Mouse (Mus musculus) cerebellum, adult 2 months (tissue): ENCODE results near the gene Nkx2-3. TPM values are rescaled to one million over a fixed set of nuclear protein-coding genes. Genes with fewer than 3 reads are reported as not detected.

Source experiments
- DNase-seq, 2 experiments: peaks; one replicate each; pipeline ENCODE4 v3.0.0; 2021
- H3K27ac ChIP-seq: fragments of 200-500 bp; 2 replicates; pipeline ENCODE4 v1.5.1; 2012; ENCODE audit warnings: low read length, control low read depth, inconsistent platforms; ENCODE audit not compliant: insufficient read depth
- H3K27me3 ChIP-seq: fragments of 200-500 bp; 2 replicates; pipeline ENCODE4 v1.6.1; 2012; ENCODE audit warnings: inconsistent platforms, mild to moderate bottlenecking, low read length, moderate library complexity; ENCODE audit not compliant: control insufficient read depth, insufficient read depth
- H3K4me1 ChIP-seq: fragments of 200-500 bp; 2 replicates; pipeline ENCODE4 v1.6.1; 2011; ENCODE audit warnings: low read length; ENCODE audit not compliant: control insufficient read depth, insufficient read depth
- H3K4me3 ChIP-seq: fragments of 200-500 bp; replicated peaks from 2 replicates; pipeline ENCODE3; 2011; ENCODE audit warnings: mild to moderate bottlenecking, low read depth, low read length, control low read depth; ENCODE audit not compliant: insufficient read depth
- CTCF ChIP-seq: fragments of 200-500 bp; IDR thresholded peaks from 2 replicates; pipeline ENCODE4 v1.5.1; 2011; ENCODE audit warnings: low read depth, mild to moderate bottlenecking, control low read depth, low read length, moderate library complexity, borderline replicate concordance; ENCODE audit not compliant: insufficient read depth
- POLR2A ChIP-seq: fragments of 200-500 bp; IDR thresholded peaks from 2 replicates; pipeline ENCODE4 v1.6.1; 2011; ENCODE audit warnings: low read length, control low read depth, borderline replicate concordance; ENCODE audit not compliant: insufficient read depth
- WGBS: fragments of 180-500 bp; shearing (Covaris S2); methylation state at CpG from one replicate; pipeline ENCODE4 v1.1.7; 2018; 5-methylcytosine and 5-hydroxymethylcytosine counted together
- polyA plus RNA-seq: library from polyadenylated mRNA; depleted of rRNA; stranded (reverse); fragments of >200 nt; gene quantifications from 2 replicates; pipeline ENCODE4 v1.2.3, GENCODE M21; 2012

Gene Nkx2-3
- polyA plus RNA-seq, 1 experiment: not detected

GRCm38 (mm10) chr19:43616889-43617288 lies 4.8 kb downstream of the Nkx2-3 start:
- Histone ChIP-seq H3K27me3 (peaks cover 38% of the 10 kb centered on the region), H3K27ac (no peak overlapping the region), H3K4me3 (no peak overlapping the region), H3K4me1 (no peaks in the 10 kb centered on the region)
- 2% methylated on average over 12 of the region's 12 CpGs for WGBS
- no peak for TF ChIP-seq POLR2A
- no peak for TF ChIP-seq CTCF
- no peak for DNase-seq

- WGBS: 36% methylated on average over 10 of the region's 10 CpGs
- H3K4me3 ChIP-seq: no peak overlapping the region
- H3K27me3 ChIP-seq: peaks cover 29% of the 10 kb centered on the region
- H3K27ac ChIP-seq: no peak overlapping the region
- TF ChIP-seq CTCF (no peak), POLR2A (no peak)
- no peaks in the 10 kb centered on the region for H3K4me1 ChIP-seq
- DNase-seq: no peak
Measured at GRCm38 (mm10) chr19:43617761-43618349, 5.7 kb downstream of the Nkx2-3 start.

GRCm38 (mm10) chr19:43618505-43619030 lies 6.4 kb downstream of the Nkx2-3 start:
- H3K27ac ChIP-seq: no peak overlapping the region
- 6% methylated on average over 5 of the region's 5 CpGs for WGBS
- no peak for DNase-seq
- H3K4me3 ChIP-seq: no peak overlapping the region
- H3K27me3 ChIP-seq: peaks cover 25% of the 10 kb centered on the region
- H3K4me1 ChIP-seq: no peaks in the 10 kb centered on the region
- TF ChIP-seq POLR2A (no peak), CTCF (no peak)

- no peak overlapping the region for H3K27ac ChIP-seq
- 3% methylated on average over 18 of the region's 18 CpGs for WGBS
- no peak for DNase-seq
- no peak overlapping the region for H3K4me3 ChIP-seq
- TF ChIP-seq CTCF: no peak
- TF ChIP-seq POLR2A: no peak
- no peaks in the 10 kb centered on the region for H3K4me1 ChIP-seq
- peaks cover 18% of the 10 kb centered on the region for H3K27me3 ChIP-seq
Measured at GRCm38 (mm10) chr19:43619916-43620479, 7.9 kb downstream of the Nkx2-3 start.

- H3K4me1 ChIP-seq: no peaks in the 10 kb centered on the region
- no peak for DNase-seq
- peak; percentile 46; the same call in 1 of the 2 replicates for TF ChIP-seq CTCF
- no peak for TF ChIP-seq POLR2A
- no peak overlapping the region for H3K27ac ChIP-seq
- H3K27me3 ChIP-seq: no peaks in the 10 kb centered on the region; the same call in 1 of the 2 replicates
- 40% methylated on average over 4 of the region's 4 CpGs for WGBS
- no peak overlapping the region for H3K4me3 ChIP-seq
Measured at GRCm38 (mm10) chr19:43623913-43624312, 11.8 kb downstream of the Nkx2-3 start.

- H3K27ac ChIP-seq: no peak overlapping the region
- WGBS: 53% methylated on average over 3 of the region's 3 CpGs
- DNase-seq: no peak
- H3K27me3 ChIP-seq: no peaks in the 10 kb centered on the region; the same call in 1 of the 2 replicates
- no peaks in the 10 kb centered on the region for H3K4me1 ChIP-seq
- no peak overlapping the region for H3K4me3 ChIP-seq
- TF ChIP-seq POLR2A (no peak), CTCF (no peak)
Measured at GRCm38 (mm10) chr19:43626160-43626559, 14.0 kb downstream of the Nkx2-3 start.

GRCm38 (mm10) chr19:43627345-43627744 lies 15.2 kb downstream of the Nkx2-3 start:
- H3K27me3 ChIP-seq: no peaks in the 10 kb centered on the region; the same call in 1 of the 2 replicates
- no peak overlapping the region for H3K4me3 ChIP-seq
- H3K27ac ChIP-seq: no peak overlapping the region
- TF ChIP-seq POLR2A (no peak), CTCF (no peak)
- DNase-seq: no peak
- no peaks in the 10 kb centered on the region for H3K4me1 ChIP-seq
- WGBS: 90% methylated on average over 3 of the region's 3 CpGs

GRCm38 (mm10) chr19:43629088-43629487 lies 17.0 kb downstream of the Nkx2-3 start:
- H3K27me3 ChIP-seq: no peaks in the 10 kb centered on the region; the same call in 1 of the 2 replicates
- H3K27ac ChIP-seq: no peak overlapping the region
- no peak overlapping the region for H3K4me3 ChIP-seq
- no peak for DNase-seq
- TF ChIP-seq POLR2A (no peak), CTCF (no peak)
- 37% methylated on average over 4 of the region's 4 CpGs for WGBS
- H3K4me1 ChIP-seq: no peaks in the 10 kb centered on the region
